Mouse (Mus musculus): ENCODE measurements at regions not wholly inside any gene's neighbourhood (a gene's known extent, or its start where the extent isn't known, plus 50 kb on each side); places are given as distances from the start of the nearest gene placed in this dataset.

GRCm38 (mm10) chr7:113621316-113621715 lies 107.7 kb downstream of the Far1 start:
- DNase-seq (ENCODE audit: low read depth) = no peak

- DNase-seq (ENCODE audit: low read depth) = no peak
Observed at GRCm38 (mm10) chr7:113621898-113622510, 108.4 kb downstream of the Far1 start.

- no peak for DNase-seq (ENCODE audit: low read depth)
Observed at GRCm38 (mm10) chr7:113623296-113623695, 109.7 kb downstream of the Far1 start.

GRCm38 (mm10) chr7:113623962-113624361 lies 110.3 kb downstream of the Far1 start:
- no peak for DNase-seq (ENCODE audit: low read depth)

GRCm38 (mm10) chr7:113626734-113627133 lies 113.1 kb downstream of the Far1 start:
- DNase-seq (ENCODE audit: low read depth) = no peak

- no peak for DNase-seq (ENCODE audit: low read depth)
Observed at GRCm38 (mm10) chr7:113637011-113637600, 123.5 kb downstream of the Far1 start.

- DNase-seq (ENCODE audit: low read depth) = no peak
Observed at GRCm38 (mm10) chr7:113638098-113638497, 124.5 kb downstream of the Far1 start.

GRCm38 (mm10) chr7:113642540-113642939 lies 123.3 kb upstream of the Spon1 start:
- DNase-seq (ENCODE audit: low read depth) = no peak

GRCm38 (mm10) chr7:113650631-113651030 lies 115.2 kb upstream of the Spon1 start:
- DNase-seq (ENCODE audit: low read depth) = no peak

- DNase-seq (ENCODE audit: low read depth) = no peak
Observed at GRCm38 (mm10) chr7:113651696-113652095, 114.1 kb upstream of the Spon1 start.

GRCm38 (mm10) chr7:113653130-113653529 lies 112.7 kb upstream of the Spon1 start:
- peak; percentile 31 for DNase-seq (ENCODE audit: low read depth)

- no peak for DNase-seq (ENCODE audit: low read depth)
Observed at GRCm38 (mm10) chr7:113655336-113655735, 110.5 kb upstream of the Spon1 start.

GRCm38 (mm10) chr7:113672779-113673595 lies 92.8 kb upstream of the Spon1 start:
- no peak for DNase-seq (ENCODE audit: low read depth)

GRCm38 (mm10) chr7:113673596-113673956 lies 92.2 kb upstream of the Spon1 start:
- DNase-seq (ENCODE audit: low read depth) = no peak

GRCm38 (mm10) chr7:113682271-113682670 lies 83.5 kb upstream of the Spon1 start:
- no peak for DNase-seq (ENCODE audit: low read depth)

GRCm38 (mm10) chr7:113685349-113685748 lies 80.4 kb upstream of the Spon1 start:
- DNase-seq (ENCODE audit: low read depth) = no peak

- no peak for DNase-seq (ENCODE audit: low read depth)
Observed at GRCm38 (mm10) chr7:113686527-113686926, 79.3 kb upstream of the Spon1 start.

- DNase-seq (ENCODE audit: low read depth) = no peak
Observed at GRCm38 (mm10) chr7:113687566-113687965, 78.2 kb upstream of the Spon1 start.

- no peak for DNase-seq (ENCODE audit: low read depth)
Observed at GRCm38 (mm10) chr7:113688231-113688669, 77.5 kb upstream of the Spon1 start.

- DNase-seq (ENCODE audit: low read depth) = no peak
Observed at GRCm38 (mm10) chr7:113688717-113689116, 77.1 kb upstream of the Spon1 start.

- no peak for DNase-seq (ENCODE audit: low read depth)
Observed at GRCm38 (mm10) chr7:113689131-113689530, 76.7 kb upstream of the Spon1 start.

GRCm38 (mm10) chr7:113691756-113692155 lies 74.0 kb upstream of the Spon1 start:
- no peak for DNase-seq (ENCODE audit: low read depth)

GRCm38 (mm10) chr7:113693526-113693925 lies 72.3 kb upstream of the Spon1 start:
- DNase-seq (ENCODE audit: low read depth) = no peak

Data from NIH3T3 (cell line).